Mouse (Mus musculus) ES-Bruce4 (cell line): ENCODE results near the gene Cacng7. TPM values are rescaled to one million over a fixed set of nuclear protein-coding genes. Genes with fewer than 3 reads are reported as not detected.

Experiments used
- H3K27ac ChIP-seq: 2 replicates; pipeline ENCODE4 v1.5.1; 2012; ENCODE audit warnings: low read length, inconsistent platforms; ENCODE audit not compliant: insufficient read depth
- H3K27me3 ChIP-seq: 2 replicates; pipeline ENCODE4 v1.6.1; 2012; ENCODE audit warnings: mild to moderate bottlenecking, low read length, inconsistent platforms; ENCODE audit not compliant: control insufficient read depth, poor library complexity, insufficient read depth, severe bottlenecking
- H3K36me3 ChIP-seq: 2 replicates; pipeline ENCODE4 v1.6.1; 2012; ENCODE audit warnings: inconsistent platforms, mild to moderate bottlenecking, low read length, moderate library complexity; ENCODE audit not compliant: control insufficient read depth, poor library complexity, insufficient read depth, severe bottlenecking
- H3K4me1 ChIP-seq: one replicate; pipeline ENCODE4 v1.8.1; 2011; ENCODE audit warnings: low read length; ENCODE audit not compliant: control insufficient read depth, insufficient read depth
- H3K4me3 ChIP-seq: 2 replicates; pipeline ENCODE4 v1.5.1; 2011; ENCODE audit warnings: low read depth, mild to moderate bottlenecking, low read length
- H3K9ac ChIP-seq: 2 replicates; pipeline ENCODE4 v1.6.1; 2012; ENCODE audit warnings: low read depth, mild to moderate bottlenecking, inconsistent platforms; ENCODE audit not compliant: poor library complexity, severe bottlenecking
- H3K9me3 ChIP-seq: replicated peaks from 2 replicates; pipeline ENCODE4 v1.6.1; 2012; ENCODE audit warnings: mild to moderate bottlenecking, low read length, inconsistent platforms; ENCODE audit not compliant: control insufficient read depth, poor library complexity, insufficient read depth, severe bottlenecking
- CTCF ChIP-seq: IDR thresholded peaks from one replicate; pipeline ENCODE4 v1.8.1; 2011; ENCODE audit warnings: low read depth, low read length
- EP300 ChIP-seq: IDR thresholded peaks from 2 replicates; pipeline ENCODE4 v1.6.1; 2011; ENCODE audit warnings: low read depth, low read length; ENCODE audit not compliant: insufficient read depth
- POLR2A ChIP-seq: IDR thresholded peaks from one replicate; pipeline ENCODE4 v1.8.1; 2011; ENCODE audit warnings: low read length; ENCODE audit not compliant: insufficient read depth
- polyA plus RNA-seq: library from polyadenylated mRNA; stranded (reverse); fragments of >200 nt; gene quantifications from 2 replicates; pipeline ENCODE4 v1.2.4, GENCODE M21; 2011; ENCODE audit warnings: low read depth; ENCODE audit not compliant: missing spikeins, insufficient read depth, insufficient read length

Cacng7 gene
- polyA plus RNA-seq, result 57.6 and 60.5 TPM in 2 replicates

GRCm38 (mm10) chr7:3332619-3333521 is at the start of gene Cacng7:
Gene Cacng7 (plus strand): TSS chr7:3332955.
- no peaks in the 10 kb centered on the region for H3K36me3 ChIP-seq
- H3K27ac ChIP-seq, result peak within 1 kb of the TSS; percentile 39
- H3K9me3 ChIP-seq, result no peaks in the 10 kb centered on the region
- H3K4me1 ChIP-seq, result no peaks in the 10 kb centered on the region
- H3K9ac ChIP-seq, result peak within 1 kb of the TSS; percentile 92
- TF ChIP-seq CTCF, result no peak
- no peak for TF ChIP-seq POLR2A
- no peak for TF ChIP-seq EP300
- H3K4me3 ChIP-seq, result peak within 1 kb of the TSS; percentile 73
- no peaks in the 10 kb centered on the region for H3K27me3 ChIP-seq

- Histone ChIP-seq H3K4me3 (no peak overlapping the region), H3K27me3 (no peaks in the 10 kb centered on the region), H3K4me1 (peaks cover 1% of the 10 kb centered on the region), H3K36me3 (no peaks in the 10 kb centered on the region), H3K27ac (no peak overlapping the region), H3K9me3 (no peaks in the 10 kb centered on the region), H3K9ac (no peak overlapping the region)
- no peak for TF ChIP-seq CTCF
- no peak for TF ChIP-seq POLR2A
- no peak for TF ChIP-seq EP300
These were observed 49.5 kb upstream of the Cacng7 start for GRCm38 (mm10) chr7:3283081-3283875.

- no peak overlapping the region for H3K27ac ChIP-seq
- peak overlapping the region; percentile 7; the same call in 1 of the 2 replicates for H3K4me3 ChIP-seq
- H3K36me3 ChIP-seq, result no peaks in the 10 kb centered on the region
- no peaks in the 10 kb centered on the region for H3K27me3 ChIP-seq
- peaks cover 1% of the 10 kb centered on the region for H3K4me1 ChIP-seq
- TF ChIP-seq EP300, result no peak
- TF ChIP-seq CTCF, result no peak
- H3K9me3 ChIP-seq, result no peaks in the 10 kb centered on the region
- H3K9ac ChIP-seq, result no peak overlapping the region
These were observed 48.2 kb upstream of the Cacng7 start for GRCm38 (mm10) chr7:3284604-3285003.

GRCm38 (mm10) chr7:3286036-3286435 is 46.7 kb upstream of the Cacng7 start:
- no peak for TF ChIP-seq EP300
- TF ChIP-seq CTCF, result no peak
- no peak for TF ChIP-seq POLR2A
- H3K27me3 ChIP-seq, result no peaks in the 10 kb centered on the region
- H3K27ac ChIP-seq, result no peak overlapping the region
- no peaks in the 10 kb centered on the region for H3K9me3 ChIP-seq
- no peak overlapping the region for H3K4me3 ChIP-seq
- no peaks in the 10 kb centered on the region for H3K36me3 ChIP-seq
- no peaks in the 10 kb centered on the region for H3K4me1 ChIP-seq
- H3K9ac ChIP-seq, result no peak overlapping the region

GRCm38 (mm10) chr7:3287186-3287585 is 45.6 kb upstream of the Cacng7 start:
- H3K27me3 ChIP-seq, result no peaks in the 10 kb centered on the region
- no peak overlapping the region for H3K27ac ChIP-seq

More at GRCm38 (mm10) chr7:3287186-3287585, 45.6 kb upstream of the Cacng7 start:
- Histone ChIP-seq H3K4me3 (no peak overlapping the region), H3K4me1 (no peaks in the 10 kb centered on the region), H3K36me3 (no peaks in the 10 kb centered on the region), H3K9ac (no peak overlapping the region), H3K9me3 (no peaks in the 10 kb centered on the region)
- TF ChIP-seq POLR2A (no peak), EP300 (no peak), CTCF (no peak)
